Mouse (Mus musculus) heart, adult 8-10 months (tissue): ENCODE results near the gene Dok1. TPM values are rescaled to one million over a fixed set of nuclear protein-coding genes. Genes with fewer than 3 reads are reported as not detected.

ENCODE experiments used
- microRNA-seq: library from miRNA; unstranded; fragments of <30 nt; microRNA quantifications from one replicate; pipeline ENCODE4 v1.2.0, GENCODE M21; 2022
- total RNA-seq, 4 experiments: library from RNA; stranded (reverse); gene quantifications; 2 replicates each; pipeline ENCODE4 v1.2.4; 2022

The Dok1 gene
- total RNA-seq, 4 experiments from 2014 or later = 1.9 to 2.2 (median 2.0) TPM

Small RNAs within 50 kb of the gene (microRNA-seq; reads per million reads assigned to microRNA genes)
- gene Mir7040 = not detected

Other genes starting within 250 kb of the Dok1 start
- under 1 TPM in 3 of 4 experiments, not detected in 1; 0.17 to 0.31 (median 0.22) TPM for gene Sema4f, start 93.7 kb downstream of the Dok1 start, total RNA-seq
- gene M1ap, start 86.6 kb downstream of the Dok1 start, total RNA-seq = not detected
- gene Loxl3, start 702 bp upstream of the Dok1 start, total RNA-seq = 1 to 10 TPM; 1.7 to 2.6 (median 2.0) TPM
- gene Aup1, start 21.1 kb upstream of the Dok1 start, total RNA-seq = 10 to 100 TPM; 63.1 to 78.6 (median 72.3) TPM
- gene Htra2, start 21.8 kb upstream of the Dok1 start, total RNA-seq = 10 to 100 TPM; 33.9 to 37.7 (median 34.7) TPM
- 1 to 10 TPM in 1 of 4 experiments, under 1 TPM in 3; 0.55 to 1.4 (median 0.84) TPM for gene Dqx1, start 24.4 kb upstream of the Dok1 start, total RNA-seq
- under 1 TPM in 1 of 4 experiments, not detected in 3; 0.16 TPM for gene Tlx2, start 36.8 kb upstream of the Dok1 start, total RNA-seq
- 1 to 10 TPM; 7.6 to 9.8 (median 8.5) TPM for gene Pcgf1, start 44.4 kb upstream of the Dok1 start, total RNA-seq
- gene Lbx2, start 52.9 kb upstream of the Dok1 start, total RNA-seq = 1 to 10 TPM in 3 of 4 experiments, under 1 TPM in 1; 0.90 to 2.9 (median 1.3) TPM
- 1 to 10 TPM in 3 of 4 experiments, under 1 TPM in 1; 0.72 to 2.8 (median 1.3) TPM for gene Ccdc142, start 68.1 kb upstream of the Dok1 start, total RNA-seq
- 1 to 10 TPM in 3 of 4 experiments, under 1 TPM in 1; 0.57 to 1.9 (median 1.2) TPM for gene Gm42688, start 68.1 kb upstream of the Dok1 start, total RNA-seq
- 100 to 1,000 TPM; 132 to 143 (median 140) TPM for gene Mrpl53, start 75.6 kb upstream of the Dok1 start, total RNA-seq
- gene Mogs, start 82.0 kb upstream of the Dok1 start, total RNA-seq = 10 to 100 TPM in 1 of 4 experiments, 1 to 10 TPM in 3; 6.0 to 10.3 (median 8.0) TPM
- gene Wbp1, start 88.1 kb upstream of the Dok1 start, total RNA-seq = 10 to 100 TPM; 75.5 to 91.1 (median 82.0) TPM
- 10 to 100 TPM; 11.3 to 19.5 (median 15.3) TPM for gene Ino80b, start 92.0 kb upstream of the Dok1 start, total RNA-seq
- 1 to 10 TPM; 4.8 to 5.4 (median 5.3) TPM for gene Rtkn, start 102.0 kb upstream of the Dok1 start, total RNA-seq
- 1 to 10 TPM; 2.1 to 2.6 (median 2.4) TPM for gene Wdr54, start 122.9 kb upstream of the Dok1 start, total RNA-seq
- under 1 TPM; 0.16 to 0.41 (median 0.18) TPM for gene 1700003E16Rik, start 122.9 kb upstream of the Dok1 start, total RNA-seq
- 100 to 1,000 TPM; 120 to 137 (median 134) TPM for gene Dctn1, start 132.4 kb upstream of the Dok1 start, total RNA-seq
- gene Slc4a5, start 186.4 kb upstream of the Dok1 start, total RNA-seq = not detected